Mouse (Mus musculus): ENCODE measurements around the gene Arpc3. TPM values are rescaled to one million over a fixed set of nuclear protein-coding genes. Genes with fewer than 3 reads are reported as not detected.

The Arpc3 gene
- polyA plus RNA-seq, 1 experiment: 397 TPM

- under 1% methylated on average over 53 of the region's 53 CpGs for WGBS
- H3K27ac ChIP-seq (ENCODE audit: control insufficient read depth, insufficient read depth, low read depth, low read length, poor library complexity): peak within 1 kb of the TSS; percentile 90
- no peaks in the 10 kb centered on the region for H3K4me1 ChIP-seq (ENCODE audit: control insufficient read depth, insufficient read depth, low read length)
- TF ChIP-seq POLR2A (IDR thresholded peaks at IDR 0.05; ENCODE audit: borderline replicate concordance, control insufficient read depth, low read depth, low read length) (peak; percentile 90; the same call in 1 of the 2 replicates), CTCF (IDR thresholded peaks at IDR 0.05; ENCODE audit: control insufficient read depth, insufficient read depth, low read length) (no peak)
- H3K4me3 ChIP-seq (replicated peaks; ENCODE audit: control insufficient read depth, low read depth, low read length): peak within 1 kb of the TSS; percentile 94
Measured at GRCm38 (mm10) chr5:122372192-122372769, 19.4 kb upstream of the Arpc3 start, which contains the start of gene Fam216a. Gene Fam216a, minus strand, starts transcription at chr5:122372364.

- TF ChIP-seq CTCF (IDR thresholded peaks at IDR 0.05; ENCODE audit: control insufficient read depth, insufficient read depth, low read length) (no peak), POLR2A (IDR thresholded peaks at IDR 0.05; ENCODE audit: borderline replicate concordance, control insufficient read depth, low read depth, low read length) (no peak)
- peak overlapping the region; percentile 94 for H3K4me3 ChIP-seq (replicated peaks; ENCODE audit: control insufficient read depth, low read depth, low read length)
- WGBS: 3% methylated on average over 5 of the region's 5 CpGs
- no peaks in the 10 kb centered on the region for H3K4me1 ChIP-seq (ENCODE audit: control insufficient read depth, insufficient read depth, low read length)
- peak overlapping the region; percentile 90 for H3K27ac ChIP-seq (ENCODE audit: control insufficient read depth, insufficient read depth, low read depth, low read length, poor library complexity)
Measured at GRCm38 (mm10) chr5:122372878-122373277, 18.8 kb upstream of the Arpc3 start.

- Histone ChIP-seq H3K27ac (ENCODE audit: control insufficient read depth, insufficient read depth, low read depth, low read length, poor library complexity) (no peak overlapping the region), H3K4me1 (ENCODE audit: control insufficient read depth, insufficient read depth, low read length) (no peaks in the 10 kb centered on the region), H3K4me3 (replicated peaks; ENCODE audit: control insufficient read depth, low read depth, low read length) (no peak overlapping the region)
- 76% methylated on average over 4 of the region's 4 CpGs for WGBS
- TF ChIP-seq POLR2A (IDR thresholded peaks at IDR 0.05; ENCODE audit: borderline replicate concordance, control insufficient read depth, low read depth, low read length): no peak
- no peak for TF ChIP-seq CTCF (IDR thresholded peaks at IDR 0.05; ENCODE audit: control insufficient read depth, insufficient read depth, low read length)
Measured at GRCm38 (mm10) chr5:122377101-122377833, 14.4 kb upstream of the Arpc3 start.

GRCm38 (mm10) chr5:122378171-122378570, 13.5 kb upstream of the Arpc3 start:
- H3K27ac ChIP-seq (ENCODE audit: control insufficient read depth, insufficient read depth, low read depth, low read length, poor library complexity): no peak overlapping the region
- 93% methylated on average over 12 of the region's 12 CpGs for WGBS
- TF ChIP-seq POLR2A (IDR thresholded peaks at IDR 0.05; ENCODE audit: borderline replicate concordance, control insufficient read depth, low read depth, low read length) (no peak), CTCF (IDR thresholded peaks at IDR 0.05; ENCODE audit: control insufficient read depth, insufficient read depth, low read length) (no peak)
- H3K4me3 ChIP-seq (replicated peaks; ENCODE audit: control insufficient read depth, low read depth, low read length): no peak overlapping the region
- H3K4me1 ChIP-seq (ENCODE audit: control insufficient read depth, insufficient read depth, low read length): no peaks in the 10 kb centered on the region

- Histone ChIP-seq H3K27ac (ENCODE audit: control insufficient read depth, insufficient read depth, low read depth, low read length, poor library complexity) (no peak overlapping the region), H3K4me3 (replicated peaks; ENCODE audit: control insufficient read depth, low read depth, low read length) (no peak overlapping the region), H3K4me1 (ENCODE audit: control insufficient read depth, insufficient read depth, low read length) (no peaks in the 10 kb centered on the region)
- peak; percentile 97 for TF ChIP-seq CTCF (IDR thresholded peaks at IDR 0.05; ENCODE audit: control insufficient read depth, insufficient read depth, low read length)
- no peak for TF ChIP-seq POLR2A (IDR thresholded peaks at IDR 0.05; ENCODE audit: borderline replicate concordance, control insufficient read depth, low read depth, low read length)
- WGBS: 52% methylated on average over 11 of the region's 11 CpGs
Measured at GRCm38 (mm10) chr5:122379374-122380155, 12.1 kb upstream of the Arpc3 start.

- Histone ChIP-seq H3K4me3 (replicated peaks; ENCODE audit: control insufficient read depth, low read depth, low read length) (no peak overlapping the region), H3K27ac (ENCODE audit: control insufficient read depth, insufficient read depth, low read depth, low read length, poor library complexity) (no peak overlapping the region), H3K4me1 (ENCODE audit: control insufficient read depth, insufficient read depth, low read length) (peaks cover 1% of the 10 kb centered on the region; the same call in 1 of the 2 replicates)
- 85% methylated on average over 5 of the region's 5 CpGs for WGBS
- TF ChIP-seq CTCF (IDR thresholded peaks at IDR 0.05; ENCODE audit: control insufficient read depth, insufficient read depth, low read length): no peak
- TF ChIP-seq POLR2A (IDR thresholded peaks at IDR 0.05; ENCODE audit: borderline replicate concordance, control insufficient read depth, low read depth, low read length): no peak
Measured at GRCm38 (mm10) chr5:122390006-122390405, 1.7 kb upstream of the Arpc3 start.

GRCm38 (mm10) chr5:122390671-122391070, 1.0 kb upstream of the Arpc3 start:
- TF ChIP-seq POLR2A (IDR thresholded peaks at IDR 0.05; ENCODE audit: borderline replicate concordance, control insufficient read depth, low read depth, low read length) (no peak), CTCF (IDR thresholded peaks at IDR 0.05; ENCODE audit: control insufficient read depth, insufficient read depth, low read length) (no peak)
- Histone ChIP-seq H3K27ac (ENCODE audit: control insufficient read depth, insufficient read depth, low read depth, low read length, poor library complexity) (no peak overlapping the region), H3K4me1 (ENCODE audit: control insufficient read depth, insufficient read depth, low read length) (peaks cover 3% of the 10 kb centered on the region; the same call in 1 of the 2 replicates), H3K4me3 (replicated peaks; ENCODE audit: control insufficient read depth, low read depth, low read length) (no peak overlapping the region)

Data from bone marrow, adult 2 months (tissue).